Comparison of ENCODE assay signal across 8 mouse cellular contexts in the genomic region with DNA sequence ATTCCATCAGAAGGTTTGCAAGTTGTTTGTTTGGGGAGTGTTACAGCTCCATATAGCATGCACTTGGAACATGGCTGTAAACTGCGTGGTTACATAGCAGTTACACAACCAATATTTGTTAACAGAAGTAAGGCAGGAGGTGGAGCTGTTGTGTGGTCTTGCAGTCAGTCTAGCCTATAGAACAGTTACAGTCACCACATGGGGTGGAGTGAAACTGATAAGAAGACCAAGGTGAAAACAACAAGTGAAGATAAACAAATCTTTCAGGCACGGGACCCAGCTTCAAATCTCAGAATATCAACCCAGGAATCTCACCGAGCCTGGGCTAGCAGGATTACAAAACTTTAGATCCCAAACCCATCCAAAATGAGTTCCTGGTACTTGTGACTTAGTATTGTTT. TPM values are rescaled to one million over a fixed set of nuclear protein-coding genes. Genes with fewer than 3 reads are reported as not detected.
DNase-seq lines count a peak whose midpoint lies in the region; ATAC-seq and TF ChIP-seq lines count a peak whose summit lies in the region.

No protein-coding gene starts in this region.

- peak overlapping the region; percentile 90; the same call in 1 of the 2 replicates for H3K9ac ChIP-seq in heart, embryonic 15.5 days
- H3K9ac ChIP-seq in midbrain, embryonic 14.5 days (replicated peaks; ENCODE audit: low read length) = peak overlapping the region; percentile 92; the same call in 1 of the 2 replicates

- H3K4me2 ChIP-seq in heart, embryonic 15.5 days = peak overlapping the region; percentile 90
- peak overlapping the region; percentile 66 for H3K4me2 ChIP-seq in midbrain, embryonic 14.5 days (ENCODE audit: low read length)

- H3K27me3 ChIP-seq in heart, embryonic 15.5 days = no peaks in the 10 kb centered on the region
- H3K27me3 ChIP-seq in midbrain, embryonic 14.5 days (ENCODE audit: control insufficient read depth, insufficient read depth, low read length) = no peaks in the 10 kb centered on the region

- peak overlapping the region; percentile 93 for H3K4me3 ChIP-seq in heart, embryonic 15.5 days
- peak overlapping the region; percentile 81 for H3K4me3 ChIP-seq in bone marrow, adult 2 months (replicated peaks; ENCODE audit: control insufficient read depth, low read depth, low read length)
- peak overlapping the region; percentile 94 for H3K4me3 ChIP-seq in midbrain, embryonic 14.5 days (replicated peaks; ENCODE audit: low read depth, low read length)

- TF ChIP-seq POLR2A in bone marrow, adult 2 months (IDR thresholded peaks at IDR 0.05; ENCODE audit: borderline replicate concordance, control insufficient read depth, low read depth, low read length) = no peak

- H3K4me1 ChIP-seq in heart, embryonic 15.5 days (replicated peaks) = peaks cover 46% of the 10 kb centered on the region
- H3K4me1 ChIP-seq in bone marrow, adult 2 months (ENCODE audit: control insufficient read depth, insufficient read depth, low read length) = peaks cover 7% of the 10 kb centered on the region; the same call in 1 of the 2 replicates
- H3K4me1 ChIP-seq in midbrain, embryonic 14.5 days (ENCODE audit: control insufficient read depth, insufficient read depth, low read length) = peaks cover 23% of the 10 kb centered on the region

- no peaks in the 10 kb centered on the region for H3K9me3 ChIP-seq in heart, embryonic 15.5 days (replicated peaks)
- H3K9me3 ChIP-seq in midbrain, embryonic 14.5 days (ENCODE audit: control insufficient read depth, low read length) = no peaks in the 10 kb centered on the region

- 46% methylated on average over 3 of the region's 3 CpGs for WGBS in heart, embryonic 15.5 days
- 15% methylated on average over 3 of the region's 3 CpGs for WGBS in bone marrow, adult 2 months
- 86% methylated on average over 3 of the region's 3 CpGs for WGBS in midbrain, embryonic 14.5 days

- no peak for DNase-seq in heart, adult 11 months
- peak; percentile 84 for DNase-seq in induced T-regulatory cell, adult 2 months (ENCODE audit: low read depth)
- DNase-seq in midbrain, embryonic 14.5 days = no peak
- DNase-seq in frontal cortex, postnatal 36 days (ENCODE audit: low spot score in 2 of 2) = no peak
- no peak for DNase-seq in ovary, adult 18-20 months (ENCODE audit: low spot score)
- no peak for DNase-seq in layer of hippocampus, adult 18-20 months (ENCODE audit: low spot score in 2 of 2)

- H3K36me3 ChIP-seq in heart, embryonic 15.5 days = peaks cover 31% of the 10 kb centered on the region
- peaks cover 37% of the 10 kb centered on the region for H3K36me3 ChIP-seq in midbrain, embryonic 14.5 days (ENCODE audit: control insufficient read depth, insufficient read depth, low read length)

- peak overlapping the region; percentile 88 for H3K27ac ChIP-seq in heart, embryonic 15.5 days
- H3K27ac ChIP-seq in bone marrow, adult 2 months (ENCODE audit: control insufficient read depth, insufficient read depth, low read depth, low read length, poor library complexity) = peak overlapping the region; percentile 97
- no peak overlapping the region for H3K27ac ChIP-seq in midbrain, embryonic 14.5 days (replicated peaks; ENCODE audit: low read depth, low read length)

- TF ChIP-seq CTCF in bone marrow, adult 2 months (IDR thresholded peaks at IDR 0.05; ENCODE audit: control insufficient read depth, insufficient read depth, low read length) = no peak

- no peak for ATAC-seq in heart, embryonic 15.5 days (replicated peaks; ENCODE audit: insufficient number of reproducible peaks, insufficient read depth, low FRiP score, low read depth)
- ATAC-seq in midbrain, embryonic 14.5 days (ENCODE audit: low FRiP score, low TSS enrichment) = no peak

RNA-seq across cellular contexts. Expression of gene Sun2, which starts 1.6 kb away (rescaled TPM):
- polyA plus RNA-seq in heart, embryonic 15.5 days (2015; fragmentation: Nextera tagmentation; extraction: Ambion mirVana) = 4.7 and 6.2 TPM in 2 replicates
- 63.2 and 147 TPM in 2 replicates for polyA plus RNA-seq in bone marrow, adult 2 months (2011; ENCODE audit: insufficient read depth, insufficient read length, low replicate concordance, missing spikeins)
- polyA plus RNA-seq in midbrain, embryonic 14.5 days (2014; fragmentation: Nextera tagmentation; extraction: Ambion mirVana) = 7.2 and 7.8 TPM in 2 replicates
- 10 to 100 TPM; 31.9 to 32.8 TPM for total RNA-seq in layer of hippocampus, adult 18-20 months (2021)

RNA-seq across cellular contexts. Expression of gene Dnal4, which starts 36.9 kb away (rescaled TPM):
- polyA plus RNA-seq in heart, embryonic 15.5 days (2015; fragmentation: Nextera tagmentation; extraction: Ambion mirVana) = 37.2 and 46.0 TPM in 2 replicates
- 6.8 and 8.4 TPM in 2 replicates for polyA plus RNA-seq in bone marrow, adult 2 months (2011; ENCODE audit: insufficient read depth, insufficient read length, low replicate concordance, missing spikeins)
- polyA plus RNA-seq in midbrain, embryonic 14.5 days (2014; fragmentation: Nextera tagmentation; extraction: Ambion mirVana) = 77.8 and 83.8 TPM in 2 replicates
- 10 to 100 TPM; 61.7 to 68.7 TPM for total RNA-seq in layer of hippocampus, adult 18-20 months (2021)

RNA-seq across cellular contexts. Expression of gene Gtpbp1, which starts 50.1 kb away (rescaled TPM):
- 23.7 and 30.0 TPM in 2 replicates for polyA plus RNA-seq in heart, embryonic 15.5 days (2015; fragmentation: Nextera tagmentation; extraction: Ambion mirVana)
- polyA plus RNA-seq in bone marrow, adult 2 months (2011; ENCODE audit: insufficient read depth, insufficient read length, low replicate concordance, missing spikeins) = 46.1 and 53.9 TPM in 2 replicates
- 42.5 and 49.5 TPM in 2 replicates for polyA plus RNA-seq in midbrain, embryonic 14.5 days (2014; fragmentation: Nextera tagmentation; extraction: Ambion mirVana)
- 10 to 100 TPM; 51.7 to 56.9 TPM for total RNA-seq in layer of hippocampus, adult 18-20 months (2021)

RNA-seq across cellular contexts. Expression of gene Josd1, which starts 53.0 kb away (rescaled TPM):
- polyA plus RNA-seq in heart, embryonic 15.5 days (2015; fragmentation: Nextera tagmentation; extraction: Ambion mirVana) = 20.6 and 24.5 TPM in 2 replicates
- polyA plus RNA-seq in bone marrow, adult 2 months (2011; ENCODE audit: insufficient read depth, insufficient read length, low replicate concordance, missing spikeins) = 15.3 and 20.4 TPM in 2 replicates
- 16.2 and 23.9 TPM in 2 replicates for polyA plus RNA-seq in midbrain, embryonic 14.5 days (2014; fragmentation: Nextera tagmentation; extraction: Ambion mirVana)
- 10 to 100 TPM; 49.4 TPM for total RNA-seq in layer of hippocampus, adult 18-20 months (2021)
